Mouse (Mus musculus): ENCODE data around the gene Auts2. TPM values are rescaled to one million over a fixed set of nuclear protein-coding genes. Genes with fewer than 3 reads are reported as not detected.

Auts2 gene
- polyA plus RNA-seq, 1 experiment from 2014 or later, result 42.4 TPM

GRCm38 (mm10) chr5:132039584-132039983, 503.6 kb downstream of the Auts2 start:
- Histone ChIP-seq H3K27ac (no peak overlapping the region), H3K9me3 (no peaks in the 10 kb centered on the region), H3K4me3 (no peak overlapping the region), H3K36me3 (replicated peaks) (no peaks in the 10 kb centered on the region), H3K4me1 (no peaks in the 10 kb centered on the region), H3K27me3 (ENCODE audit: poor library complexity, severe bottlenecking) (no peaks in the 10 kb centered on the region)
- 95% methylated on average over 6 of the region's 6 CpGs for WGBS
- no peak for DNase-seq (ENCODE audit: extremely low spot score, low spot score)

GRCm38 (mm10) chr5:132033491-132034350, 509.4 kb downstream of the Auts2 start:
- Histone ChIP-seq H3K4me1 (peaks cover 31% of the 10 kb centered on the region), H3K9me3 (no peaks in the 10 kb centered on the region), H3K27me3 (ENCODE audit: poor library complexity, severe bottlenecking) (no peaks in the 10 kb centered on the region; the same call in 1 of the 2 replicates), H3K27ac (no peak overlapping the region), H3K4me3 (no peak overlapping the region), H3K36me3 (replicated peaks) (0 out of 2 replicates have a peak, but pooled peaks cover 4% of the 10 kb centered on the region)
- WGBS, result 81% methylated on average over 15 of the region's 15 CpGs
- no peak for DNase-seq (ENCODE audit: extremely low spot score, low spot score)

- Histone ChIP-seq H3K4me1 (peaks cover 31% of the 10 kb centered on the region), H3K4me3 (no peak overlapping the region), H3K36me3 (replicated peaks) (0 out of 2 replicates have a peak, but pooled peaks cover 4% of the 10 kb centered on the region), H3K27me3 (ENCODE audit: poor library complexity, severe bottlenecking) (no peaks in the 10 kb centered on the region; the same call in 1 of the 2 replicates), H3K27ac (no peak overlapping the region), H3K9me3 (no peaks in the 10 kb centered on the region)
- 73% methylated on average over 15 of the region's 15 CpGs for WGBS
- no peak for DNase-seq (ENCODE audit: extremely low spot score, low spot score)
Measured at GRCm38 (mm10) chr5:132030941-132031531, 512.1 kb downstream of the Auts2 start.

GRCm38 (mm10) chr5:132029638-132030037, 513.5 kb downstream of the Auts2 start:
- Histone ChIP-seq H3K9me3 (no peaks in the 10 kb centered on the region), H3K27ac (no peak overlapping the region), H3K27me3 (ENCODE audit: poor library complexity, severe bottlenecking) (no peaks in the 10 kb centered on the region; the same call in 1 of the 2 replicates), H3K4me3 (no peak overlapping the region), H3K36me3 (replicated peaks) (0 out of 2 replicates have a peak, but pooled peaks cover 4% of the 10 kb centered on the region), H3K4me1 (peaks cover 31% of the 10 kb centered on the region)
- no peak for DNase-seq (ENCODE audit: extremely low spot score, low spot score)
- 89% methylated on average over 11 of the region's 11 CpGs for WGBS

GRCm38 (mm10) chr5:132029038-132029437, 514.1 kb downstream of the Auts2 start:
- H3K27ac ChIP-seq, result no peak overlapping the region
- H3K9me3 ChIP-seq, result no peaks in the 10 kb centered on the region
- H3K4me1 ChIP-seq, result peaks cover 28% of the 10 kb centered on the region
- no peak for DNase-seq (ENCODE audit: extremely low spot score, low spot score)
- 77% methylated on average over 12 of the region's 12 CpGs for WGBS
- no peaks in the 10 kb centered on the region; the same call in 1 of the 2 replicates for H3K27me3 ChIP-seq (ENCODE audit: poor library complexity, severe bottlenecking)
- H3K4me3 ChIP-seq, result no peak overlapping the region
- 0 out of 2 replicates have a peak, but pooled peaks cover 4% of the 10 kb centered on the region for H3K36me3 ChIP-seq (replicated peaks)

- Histone ChIP-seq H3K27me3 (ENCODE audit: poor library complexity, severe bottlenecking) (no peaks in the 10 kb centered on the region; the same call in 1 of the 2 replicates), H3K9me3 (no peaks in the 10 kb centered on the region)
- WGBS, result 85% methylated on average over 5 of the region's 5 CpGs
Measured at GRCm38 (mm10) chr5:132027859-132028498, 515.2 kb downstream of the Auts2 start.

GRCm38 (mm10) chr5:132013296-132013695, 529.8 kb downstream of the Auts2 start:
- no peak for DNase-seq (ENCODE audit: extremely low spot score, low spot score)
- WGBS, result 91% methylated on average over 7 of the region's 7 CpGs
- H3K9me3 ChIP-seq, result no peaks in the 10 kb centered on the region

More at GRCm38 (mm10) chr5:132027859-132028498, 515.2 kb downstream of the Auts2 start:
- H3K27ac ChIP-seq, result no peak overlapping the region
- 0 out of 2 replicates have a peak, but pooled peaks cover 4% of the 10 kb centered on the region for H3K36me3 ChIP-seq (replicated peaks)
- no peak for DNase-seq (ENCODE audit: extremely low spot score, low spot score)
- H3K4me1 ChIP-seq, result peaks cover 18% of the 10 kb centered on the region
- no peak overlapping the region for H3K4me3 ChIP-seq

GRCm38 (mm10) chr5:132011795-132012194, 531.3 kb downstream of the Auts2 start:
- Histone ChIP-seq H3K4me3 (no peak overlapping the region), H3K9me3 (no peaks in the 10 kb centered on the region), H3K27ac (no peak overlapping the region), H3K36me3 (replicated peaks) (no peaks in the 10 kb centered on the region), H3K4me1 (peaks cover 26% of the 10 kb centered on the region), H3K27me3 (ENCODE audit: poor library complexity, severe bottlenecking) (no peaks in the 10 kb centered on the region)
- DNase-seq (ENCODE audit: extremely low spot score, low spot score), result no peak

More at GRCm38 (mm10) chr5:132013296-132013695, 529.8 kb downstream of the Auts2 start:
- H3K36me3 ChIP-seq (replicated peaks), result no peaks in the 10 kb centered on the region
- peaks cover 11% of the 10 kb centered on the region for H3K4me1 ChIP-seq
- no peak overlapping the region for H3K4me3 ChIP-seq
- no peak overlapping the region for H3K27ac ChIP-seq
- H3K27me3 ChIP-seq (ENCODE audit: poor library complexity, severe bottlenecking), result no peaks in the 10 kb centered on the region

- Histone ChIP-seq H3K36me3 (replicated peaks) (no peaks in the 10 kb centered on the region), H3K9me3 (no peaks in the 10 kb centered on the region), H3K4me1 (peaks cover 34% of the 10 kb centered on the region), H3K27me3 (ENCODE audit: poor library complexity, severe bottlenecking) (no peaks in the 10 kb centered on the region), H3K27ac (no peak overlapping the region), H3K4me3 (no peak overlapping the region)
- 77% methylated on average over 7 of the region's 7 CpGs for WGBS
- DNase-seq (ENCODE audit: extremely low spot score, low spot score), result no peak
Measured at GRCm38 (mm10) chr5:132008703-132009222, 534.4 kb downstream of the Auts2 start.

GRCm38 (mm10) chr5:132007907-132008306, 535.2 kb downstream of the Auts2 start:
- Histone ChIP-seq H3K36me3 (replicated peaks) (no peaks in the 10 kb centered on the region), H3K27me3 (ENCODE audit: poor library complexity, severe bottlenecking) (no peaks in the 10 kb centered on the region), H3K9me3 (no peaks in the 10 kb centered on the region), H3K27ac (peak overlapping the region; percentile 40; the same call in 1 of the 2 replicates), H3K4me3 (no peak overlapping the region), H3K4me1 (peaks cover 34% of the 10 kb centered on the region)
- 32% methylated on average over 4 of the region's 4 CpGs for WGBS
- DNase-seq (ENCODE audit: extremely low spot score, low spot score), result no peak

GRCm38 (mm10) chr5:131992681-131993211, 550.4 kb downstream of the Auts2 start:
- Histone ChIP-seq H3K27me3 (ENCODE audit: poor library complexity, severe bottlenecking) (no peaks in the 10 kb centered on the region), H3K9me3 (no peaks in the 10 kb centered on the region), H3K4me3 (no peak overlapping the region), H3K27ac (no peak overlapping the region), H3K4me1 (peaks cover 23% of the 10 kb centered on the region), H3K36me3 (replicated peaks) (no peaks in the 10 kb centered on the region)
- DNase-seq (ENCODE audit: extremely low spot score, low spot score), result no peak
- 76% methylated on average over 12 of the region's 12 CpGs for WGBS

- no peaks in the 10 kb centered on the region for H3K36me3 ChIP-seq (replicated peaks)
- no peaks in the 10 kb centered on the region for H3K27me3 ChIP-seq (ENCODE audit: poor library complexity, severe bottlenecking)
- no peaks in the 10 kb centered on the region for H3K9me3 ChIP-seq
- DNase-seq (ENCODE audit: extremely low spot score, low spot score), result no peak
- H3K27ac ChIP-seq, result no peak overlapping the region
- peaks cover 23% of the 10 kb centered on the region for H3K4me1 ChIP-seq
- no peak overlapping the region for H3K4me3 ChIP-seq
- 77% methylated on average over 6 of the region's 6 CpGs for WGBS
Measured at GRCm38 (mm10) chr5:131992268-131992667, 550.9 kb downstream of the Auts2 start.

Data from forebrain, embryonic 10.5 days (tissue).